8 mouse cellular contexts compared by ENCODE assay signal in genomic region chr2:155540822-155541458, GRCm38 (mm10). TPM values are rescaled to one million over a fixed set of nuclear protein-coding genes. Genes with fewer than 3 reads are reported as not detected.
DNase-seq lines count a peak whose midpoint lies in the region; ATAC-seq lines count a peak whose summit lies in the region.

No protein-coding gene starts in this region.

- ATAC-seq in cerebellum, adult (ENCODE audit: insufficient number of reproducible peaks, low FRiP score, low TSS enrichment): peak; percentile 64; the same call in 1 of the 2 replicates
- peak; percentile 79 for ATAC-seq in common myeloid progenitor, adult 5-6 weeks (replicated peaks; ENCODE audit: low read depth, poor library complexity, severe bottlenecking)

- no peak for DNase-seq in cerebellum, postnatal 4 days (ENCODE audit: low spot score in 2 of 2)
- DNase-seq in A20 (ENCODE audit: low read depth, low spot score): peak; percentile 45
- peak; percentile 13 for DNase-seq in heart, postnatal 25 days (ENCODE audit: low spot score)
- no peak for DNase-seq in urinary bladder, postnatal 4 days (ENCODE audit: low spot score in 2 of 2)
- DNase-seq in thymus, postnatal 0 days (ENCODE audit: low spot score): no peak
- no peak for DNase-seq in right cerebral cortex, postnatal 4 days

- intact Hi-C loops in heart, postnatal 25 days (cut with DNase I): no loop called here

RNA-seq across cellular contexts. Expression of gene Ggt7, which starts 22.9 kb away (rescaled TPM):
- 0.19 TPM in 1 of 2 replicates, not detected in the other for total RNA-seq in common myeloid progenitor, adult 5-6 weeks (2017)
- under 1 TPM; 0.49 to 0.73 TPM for total RNA-seq in heart, postnatal 25 days (2021)
- polyA plus RNA-seq in thymus, postnatal 0 days (2015; fragmentation: Nextera tagmentation; extraction: Ambion mirVana): 2.8 and 3.6 TPM in 2 replicates

RNA-seq across cellular contexts. Expression of gene Acss2, which starts 23.2 kb away (rescaled TPM):
- total RNA-seq in common myeloid progenitor, adult 5-6 weeks (2017): 14.9 and 20.4 TPM in 2 replicates
- 10 to 100 TPM; 39.9 to 40.3 TPM for total RNA-seq in heart, postnatal 25 days (2021)
- polyA plus RNA-seq in thymus, postnatal 0 days (2015; fragmentation: Nextera tagmentation; extraction: Ambion mirVana): 29.8 and 35.7 TPM in 2 replicates

RNA-seq across cellular contexts. Expression of gene Gss, which starts 51.7 kb away (rescaled TPM):
- total RNA-seq in common myeloid progenitor, adult 5-6 weeks (2017): 18.4 and 22.5 TPM in 2 replicates
- total RNA-seq in heart, postnatal 25 days (2021): 10 to 100 TPM; 13.4 to 13.9 TPM
- polyA plus RNA-seq in thymus, postnatal 0 days (2015; fragmentation: Nextera tagmentation; extraction: Ambion mirVana): 29.4 and 33.8 TPM in 2 replicates

Comparison
In these comparisons a context has a peak if more than half of its experiments do, and no peak if none do; other contexts are left out.
1. DNase-seq: peak in A20 (single experiment) and heart, postnatal 25 days (single experiment); none in cerebellum, postnatal 4 days (0 of 2), urinary bladder, postnatal 4 days (0 of 2), thymus, postnatal 0 days (single experiment) and right cerebral cortex, postnatal 4 days (single experiment).